Mouse (Mus musculus) kidney, adult 11 months (tissue): ENCODE data around the gene Suv39h2.
A peak's percentile ranks its signal among the peaks of the same experiment; 100 is the strongest.

Experiments used
- DNase-seq: peaks from one replicate; pipeline ENCODE4 v3.0.0; 2022

The Suv39h2 gene

DNA sequence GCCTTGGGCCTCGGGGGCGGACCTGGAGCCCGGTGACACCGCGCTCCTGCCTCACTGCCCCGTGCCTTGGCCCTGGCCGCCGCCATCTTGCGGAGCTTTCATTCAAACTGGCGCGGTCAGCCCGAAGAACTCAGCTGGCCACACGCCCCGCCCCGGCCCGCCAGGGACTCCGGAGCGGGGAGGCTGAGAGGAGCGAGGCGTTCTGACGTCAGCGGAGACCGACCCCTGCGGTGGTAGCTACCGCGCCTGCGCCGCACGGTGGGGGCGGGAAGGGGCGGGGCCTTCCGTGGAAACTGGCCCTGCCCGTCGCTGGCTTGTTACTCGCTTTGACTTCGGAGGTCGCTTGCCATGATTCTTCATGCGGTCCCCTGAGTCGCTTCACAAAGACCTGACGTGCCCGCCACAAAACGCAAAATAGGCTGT is at the start of gene Suv39h2:
Gene Suv39h2, minus strand, starts transcription at position 171 of the 423 bp plus-strand sequence.
- DNase-seq: peak; percentile 94

DNA sequence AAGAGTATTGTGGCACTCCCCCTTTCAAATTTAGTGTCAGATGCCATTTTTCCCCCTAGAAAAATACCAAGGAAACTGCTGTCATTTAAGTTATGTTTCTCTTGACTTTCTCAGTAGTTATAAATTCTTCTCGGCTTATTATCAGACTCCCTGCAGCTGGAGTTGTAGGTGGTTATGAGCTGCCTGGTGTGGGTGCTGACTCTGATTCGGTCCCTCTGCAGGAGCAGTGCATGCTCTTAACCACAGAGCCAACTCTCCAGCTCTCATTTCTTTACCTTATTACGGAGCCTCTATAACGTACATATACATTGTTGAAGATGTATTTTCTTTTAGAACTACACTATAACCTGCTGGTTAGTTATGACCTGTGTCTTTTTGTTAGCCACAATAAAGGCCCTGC is 47.7 kb upstream of the Suv39h2 start:
- no peak for DNase-seq

DNA sequence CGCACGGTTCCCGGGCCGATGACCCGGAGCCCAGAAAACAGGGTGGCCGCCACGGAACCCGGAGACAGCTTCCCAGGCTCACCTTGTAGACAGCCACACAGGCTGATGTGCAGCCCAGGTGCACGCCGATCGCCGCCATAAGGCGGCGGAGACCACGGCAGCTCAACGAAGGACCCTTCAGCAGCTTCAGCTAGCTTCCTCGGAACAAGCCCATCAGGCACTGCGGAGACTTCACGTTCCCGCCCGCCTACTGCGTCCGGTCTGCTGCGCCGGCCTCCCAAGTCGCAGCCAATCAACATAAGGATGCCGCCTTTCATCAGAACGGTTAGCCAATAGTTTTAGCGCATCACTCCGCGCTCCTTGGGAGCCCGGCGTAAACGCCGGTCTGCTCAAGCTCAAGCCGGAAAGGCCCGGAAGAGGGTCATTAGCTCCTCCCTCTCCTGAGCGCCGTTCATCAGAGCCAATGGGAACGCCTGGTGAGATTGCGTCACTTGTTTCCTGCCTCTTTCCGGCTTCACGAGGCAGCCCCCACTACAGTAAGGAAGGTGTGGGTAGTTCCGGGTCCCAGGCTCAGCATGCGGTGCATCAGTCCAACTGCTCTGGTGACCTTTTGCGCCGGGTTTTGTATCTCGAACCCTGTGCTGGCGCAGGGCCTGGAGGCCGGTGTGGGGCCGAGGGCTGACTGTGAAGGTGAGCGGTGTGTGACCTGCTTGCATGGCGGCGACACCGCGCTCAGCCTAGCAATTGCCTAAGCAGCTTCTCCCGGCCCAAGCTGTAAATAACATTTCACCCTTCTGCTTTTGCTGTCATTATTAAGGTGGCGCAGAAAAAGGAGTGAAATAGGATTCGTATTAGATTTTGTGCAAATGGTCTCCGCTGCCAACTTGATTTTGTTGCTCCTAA is 38.0 kb upstream of the Suv39h2 start, which contains the start of the genes Gm45902, Hspa14 and Cdnf:
Gene Gm45902, minus strand, starts transcription at position 239 of the 903 bp plus-strand sequence.
Gene Hspa14, minus strand, starts transcription at position 263 of the 903 bp plus-strand sequence.
Gene Cdnf, plus strand, starts transcription at position 479 of the 903 bp plus-strand sequence.
- DNase-seq: peak; percentile 99

DNA sequence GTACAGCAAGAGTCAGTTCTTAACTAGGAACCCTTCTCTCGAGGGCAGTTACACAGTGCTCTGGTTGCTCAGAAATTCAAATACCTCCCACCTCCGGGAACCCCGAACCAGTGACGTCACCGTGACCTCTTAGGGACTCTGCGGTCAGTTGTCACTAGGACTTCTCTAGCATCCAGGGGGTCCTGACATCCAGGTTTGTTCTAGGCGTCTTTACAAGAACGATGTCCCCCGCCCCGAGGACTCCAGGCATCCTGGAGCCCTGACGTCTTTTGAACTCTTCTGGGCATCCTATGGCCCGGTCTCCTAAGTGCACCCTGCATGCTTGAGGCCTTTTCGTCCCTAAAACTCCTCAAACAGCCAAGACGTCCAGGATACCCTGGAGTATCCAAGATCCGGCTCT is 37.2 kb upstream of the Suv39h2 start:
- no peak for DNase-seq

DNA sequence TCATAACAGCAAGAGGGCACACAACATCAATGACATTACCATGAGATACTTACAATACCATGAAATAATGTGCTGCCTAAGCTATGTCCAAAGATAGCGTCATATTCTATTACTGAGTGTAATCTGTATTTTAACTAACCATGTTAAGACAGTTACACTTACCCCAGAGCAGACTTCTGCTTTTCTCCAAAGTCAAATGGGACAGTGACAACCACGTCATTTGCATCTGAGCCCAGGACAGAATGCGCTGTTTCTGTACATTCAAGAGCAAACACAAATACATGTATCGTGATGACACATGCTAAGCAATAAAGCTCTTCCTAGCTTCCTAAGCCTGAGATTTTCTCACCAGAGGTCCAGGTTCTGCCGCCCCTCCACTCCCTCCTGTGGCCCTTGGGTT is 26.1 kb upstream of the Suv39h2 start:
- no peak for DNase-seq

DNA sequence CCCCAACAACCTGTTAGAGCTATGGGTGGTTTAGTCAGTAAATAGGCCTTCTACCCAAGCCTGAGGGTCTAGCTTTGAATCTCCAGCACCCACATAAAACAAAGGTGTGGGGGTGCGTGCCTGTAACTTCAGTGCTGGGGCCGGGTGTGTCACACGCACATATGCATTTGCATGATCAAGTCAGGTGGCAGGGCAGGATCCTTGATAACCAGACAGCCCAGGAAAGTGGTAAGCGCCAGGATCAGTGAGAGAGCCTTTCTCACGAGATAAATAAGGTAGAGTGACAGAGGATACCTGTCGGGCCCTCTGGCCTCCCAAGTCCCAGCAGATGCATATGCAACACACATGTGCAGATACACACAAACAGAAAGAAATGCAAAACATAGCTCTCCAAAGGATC is 24.7 kb upstream of the Suv39h2 start:
- DNase-seq: no peak

DNA sequence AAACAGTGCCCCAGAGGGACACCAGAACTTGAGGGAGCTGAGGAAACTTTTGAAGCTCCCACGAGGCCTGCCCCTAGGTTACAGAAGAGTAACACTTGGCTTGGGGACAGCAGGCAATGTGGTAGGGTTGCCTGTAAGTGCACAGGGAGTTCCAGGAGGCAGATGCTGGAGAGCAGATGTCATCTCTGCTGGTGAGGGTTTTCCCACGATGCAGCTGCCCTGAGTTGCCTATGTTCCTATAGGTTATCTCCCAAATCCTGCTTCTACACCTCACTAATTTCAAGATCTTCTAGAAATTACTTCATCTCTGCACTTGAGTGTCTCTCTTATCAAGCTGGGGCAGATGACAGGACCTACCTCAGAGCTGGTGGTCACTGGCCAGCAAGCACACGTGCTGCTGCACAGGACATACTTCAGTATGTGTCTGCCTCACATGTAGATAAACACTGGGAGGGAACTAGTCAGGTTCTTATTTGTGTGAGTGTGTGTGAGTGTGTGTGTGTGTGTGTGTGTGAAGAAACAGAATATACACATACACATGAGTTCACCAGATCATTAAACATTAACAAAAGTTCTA is 19.1 kb upstream of the Suv39h2 start:
- DNase-seq: no peak

DNA sequence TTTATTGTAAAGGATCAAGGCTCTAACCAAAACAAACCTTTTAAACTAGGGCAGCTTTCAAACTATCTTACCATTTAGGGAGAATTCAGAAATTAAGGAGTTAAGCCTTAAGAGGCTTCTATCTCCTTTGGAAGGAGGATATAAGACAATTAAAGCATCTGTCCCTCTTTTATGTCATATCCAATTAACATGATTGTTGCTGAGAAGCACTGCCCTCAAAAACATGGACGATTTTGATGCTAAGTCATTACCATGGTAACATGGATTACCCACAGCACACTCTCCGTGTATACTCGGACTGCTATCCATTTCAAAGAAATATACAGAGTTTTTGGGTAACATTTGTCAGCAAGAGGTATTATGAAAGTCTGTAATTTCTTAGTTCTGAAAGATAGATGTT is 15.0 kb upstream of the Suv39h2 start:
- no peak for DNase-seq

DNA sequence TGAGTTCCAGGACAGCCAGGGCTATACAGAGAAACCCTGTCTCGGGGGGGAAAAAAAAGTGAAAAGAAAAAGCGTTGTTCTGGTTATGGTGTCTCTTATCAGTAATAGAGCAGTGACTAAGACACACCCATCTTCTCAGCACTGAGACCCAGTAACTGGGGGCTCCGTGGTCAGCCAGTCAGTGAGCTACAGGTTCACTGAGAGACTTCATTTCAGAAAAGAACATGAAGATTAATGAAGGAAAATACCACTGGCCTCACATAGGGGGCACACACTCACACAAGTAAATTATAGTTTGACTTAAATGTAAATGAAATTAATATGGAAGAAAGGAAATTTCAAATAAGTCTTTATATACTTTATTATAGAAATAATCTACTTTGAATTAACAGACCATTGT is 5.4 kb upstream of the Suv39h2 start:
- no peak for DNase-seq

DNA sequence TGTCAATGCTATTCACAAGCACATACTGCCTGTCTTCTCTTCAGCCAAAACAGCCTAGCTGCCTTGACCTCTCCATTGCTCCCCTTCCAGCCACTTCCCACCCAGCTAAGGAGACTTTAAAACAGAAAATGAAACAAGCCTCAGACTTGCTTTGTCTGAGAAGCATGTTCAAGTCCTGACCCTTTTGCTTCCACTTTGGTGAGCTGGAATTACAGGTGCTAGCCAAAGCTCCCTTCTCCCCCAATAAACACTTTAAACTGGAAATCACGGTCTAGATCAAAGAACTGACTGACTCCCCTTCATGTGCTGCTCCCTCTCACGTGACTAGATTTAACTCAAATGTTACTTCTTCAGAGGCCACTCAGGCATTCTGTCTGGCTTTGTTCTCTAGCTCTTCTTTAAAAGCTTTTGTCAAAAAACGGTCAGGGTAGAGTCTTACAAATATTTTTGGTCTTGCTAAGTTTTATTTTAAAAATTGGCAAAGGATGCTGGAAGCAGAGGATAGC is 968 bp upstream of the Suv39h2 start:
- DNase-seq: no peak

DNA sequence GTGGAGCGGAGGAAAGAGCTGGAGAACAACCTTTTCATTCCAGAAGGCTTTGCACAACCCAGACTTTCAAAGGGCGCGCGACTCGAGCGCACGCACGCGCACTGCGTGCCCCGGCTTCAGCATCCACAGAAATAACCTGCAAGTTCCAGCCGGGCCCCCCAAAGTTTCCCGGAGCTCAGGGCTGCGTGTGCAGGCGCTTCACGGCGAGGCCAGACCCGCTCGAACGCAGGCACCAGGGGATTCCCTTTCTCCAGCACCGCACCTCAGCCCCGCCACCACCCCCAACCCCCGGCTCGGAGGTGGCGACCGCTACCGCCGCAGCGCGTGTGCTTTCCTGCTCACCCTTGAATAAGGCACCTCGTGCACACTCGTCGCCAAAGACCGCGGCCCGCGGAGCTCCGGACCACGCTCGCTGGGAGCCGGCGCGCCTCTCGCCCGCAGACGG is 448 bp downstream of the Suv39h2 start:
- peak; percentile 38 for DNase-seq

DNA sequence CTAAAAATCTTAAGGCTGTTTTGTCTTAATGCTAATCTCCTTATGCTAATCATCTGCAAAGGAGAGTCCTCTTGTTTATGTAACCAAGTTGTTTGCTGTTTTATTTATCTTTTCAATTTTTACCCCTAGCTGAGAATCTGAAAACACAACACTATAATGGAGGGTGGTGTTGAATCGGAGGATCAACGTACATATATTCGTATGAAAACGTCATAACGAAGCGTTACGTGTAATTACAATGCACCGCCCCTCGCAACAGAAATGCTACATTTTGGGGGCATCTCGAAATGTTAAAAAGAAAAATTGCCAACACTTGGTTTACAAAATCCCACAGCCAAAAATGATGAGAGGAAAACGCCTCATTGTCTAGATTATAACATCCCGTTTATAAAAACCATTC is 940 bp downstream of the Suv39h2 start:
- no peak for DNase-seq

DNA sequence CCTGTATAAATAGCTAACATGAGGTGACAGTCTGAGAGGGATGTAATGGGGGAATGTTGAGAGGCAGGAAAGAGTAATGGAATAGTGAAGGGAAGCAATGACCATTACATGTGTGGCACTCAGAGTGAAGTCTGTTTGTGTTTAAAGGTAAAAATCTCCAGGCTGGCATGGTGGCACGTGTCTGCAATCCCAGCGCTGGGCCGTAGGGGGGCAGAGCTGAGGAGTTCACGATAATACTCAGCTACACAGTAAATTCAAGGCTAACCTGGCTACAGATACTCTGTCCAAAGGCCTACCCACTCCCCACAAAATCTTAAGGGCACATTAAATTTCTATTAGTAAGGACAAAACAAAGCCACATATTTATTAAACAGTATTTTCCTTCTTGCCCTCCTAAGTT is 18.2 kb downstream of the Suv39h2 start:
- DNase-seq: no peak

DNA sequence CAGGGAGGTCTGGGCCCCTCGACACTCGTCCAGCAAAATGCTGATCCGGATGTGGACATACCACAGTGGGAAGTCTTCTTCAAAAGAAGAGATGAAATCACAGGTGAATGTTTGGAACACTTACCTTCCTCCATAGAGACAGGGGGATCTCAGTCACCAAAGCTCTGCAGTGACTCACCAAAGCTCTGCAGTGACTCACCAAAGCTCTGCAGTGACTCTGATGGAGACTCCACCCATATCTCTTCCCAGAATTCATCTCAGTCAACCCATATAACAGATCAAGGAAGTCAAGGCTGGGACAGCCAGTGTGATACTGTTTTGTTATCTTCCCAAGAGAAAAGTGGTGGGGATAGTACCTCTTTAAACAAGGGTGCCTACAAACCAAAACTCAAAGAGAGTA is 21.7 kb downstream of the Suv39h2 start:
- DNase-seq: no peak

DNA sequence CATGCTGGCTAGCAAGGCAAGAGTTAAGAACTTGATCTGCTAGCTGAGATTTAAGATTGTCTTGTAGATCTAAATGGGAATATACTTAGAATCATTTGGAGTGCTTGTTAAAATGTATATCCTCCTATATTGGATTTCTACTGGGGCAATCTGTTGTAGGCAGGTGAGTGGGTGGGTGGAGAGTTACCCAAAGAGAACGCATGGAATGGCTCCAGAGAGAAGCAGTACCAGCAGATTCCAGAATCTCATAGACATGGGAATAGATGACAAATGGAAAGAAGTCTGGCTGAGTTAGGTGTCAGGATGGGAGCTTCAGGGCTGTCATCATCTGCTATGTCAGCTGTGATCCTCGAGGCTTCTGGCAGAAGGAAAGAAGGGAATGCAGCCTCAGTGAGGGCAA is 25.4 kb downstream of the Suv39h2 start:
- no peak for DNase-seq

DNA sequence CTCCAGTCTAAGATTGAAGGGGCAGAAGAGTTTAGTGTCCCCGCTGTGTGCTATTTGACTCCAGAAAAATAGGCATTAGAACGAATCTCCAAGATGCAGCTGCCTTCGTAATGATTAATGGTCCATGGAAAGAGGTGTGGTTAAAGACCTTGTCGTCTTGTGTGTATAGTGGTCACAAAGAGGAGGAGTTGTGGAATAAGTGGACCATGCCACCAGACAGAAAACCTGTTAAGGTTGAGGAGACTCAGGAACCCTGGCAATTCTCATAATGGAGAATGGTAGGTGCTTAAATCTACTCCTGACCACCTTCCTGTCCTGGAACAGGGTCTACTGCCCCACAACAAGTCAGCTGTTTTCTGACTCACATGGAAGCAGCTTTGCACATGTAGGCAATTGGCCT is 28.8 kb downstream of the Suv39h2 start:
- no peak for DNase-seq

DNA sequence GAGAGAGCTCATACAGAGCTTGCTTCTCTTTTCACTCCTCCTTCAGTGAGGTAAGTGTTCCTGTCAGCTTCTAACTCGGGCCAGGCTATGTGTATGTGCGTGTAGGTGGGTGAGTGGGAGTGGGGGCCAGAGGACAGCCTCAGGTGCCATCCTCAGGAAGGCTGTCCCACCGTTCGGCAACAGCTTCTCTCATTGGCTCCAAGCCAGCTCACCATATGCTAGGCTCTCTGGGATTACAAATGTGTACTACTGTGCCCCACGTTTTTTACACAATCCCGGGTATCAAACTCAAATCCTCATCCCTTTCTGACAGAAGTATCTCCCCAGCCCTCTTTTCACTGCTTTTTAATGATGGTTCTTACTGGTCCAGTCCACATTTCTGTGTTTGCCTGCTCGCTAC is 30.6 kb downstream of the Suv39h2 start:
- no peak for DNase-seq

DNA sequence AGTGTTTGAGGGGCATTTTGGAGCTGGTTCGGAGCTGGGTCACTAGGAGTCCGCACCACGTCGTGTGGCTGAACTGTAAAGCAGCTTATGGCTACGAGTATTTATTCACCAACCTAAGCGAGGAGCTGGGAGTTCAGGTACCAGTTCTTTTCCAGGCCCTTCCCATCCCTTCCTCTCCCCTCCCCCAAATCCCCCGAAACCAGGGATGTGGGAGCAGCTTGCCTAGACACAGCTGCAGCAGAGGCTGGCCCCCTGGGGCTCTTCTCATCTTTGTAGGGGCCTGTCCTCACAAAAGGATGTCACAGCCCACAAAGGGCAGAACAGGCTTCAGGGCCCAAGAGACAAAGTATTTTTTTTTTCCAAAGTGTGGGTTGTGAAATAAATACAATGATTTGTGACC is 36.9 kb downstream of the Suv39h2 start:
- DNase-seq: no peak

DNA sequence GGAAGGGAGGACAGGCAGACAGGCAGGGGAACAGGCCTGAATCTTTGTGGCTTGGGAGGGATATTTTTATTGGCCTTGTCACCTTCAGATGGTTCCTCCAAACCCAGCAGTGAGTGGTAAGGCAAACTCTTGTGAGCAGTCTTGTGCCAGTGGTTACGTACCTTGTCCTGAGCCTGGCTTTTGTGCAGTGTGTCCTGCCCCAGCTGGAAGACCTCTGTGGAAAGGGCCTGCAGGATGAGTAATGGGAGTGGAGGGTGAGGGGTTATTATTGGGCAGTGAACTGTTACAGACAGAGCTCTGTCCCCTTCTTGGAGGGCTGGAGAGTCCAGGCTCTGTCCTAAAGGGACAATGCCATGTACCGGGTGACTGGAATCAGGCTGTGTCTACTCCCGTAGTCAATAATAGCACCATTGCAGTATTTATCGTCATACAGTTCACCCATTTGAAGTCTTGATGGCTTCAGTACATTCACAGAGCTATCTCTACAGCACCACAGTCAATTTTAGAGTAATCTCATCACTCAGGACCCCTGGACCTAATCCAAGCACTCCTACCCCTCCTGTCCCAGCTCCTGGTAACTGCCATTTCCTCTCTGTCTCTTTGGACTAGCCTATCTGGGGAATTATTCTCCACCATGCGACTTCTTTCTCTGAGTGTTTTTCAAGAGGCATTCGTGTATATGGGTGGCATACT is 39.3 kb downstream of the Suv39h2 start:
- no peak for DNase-seq

DNA sequence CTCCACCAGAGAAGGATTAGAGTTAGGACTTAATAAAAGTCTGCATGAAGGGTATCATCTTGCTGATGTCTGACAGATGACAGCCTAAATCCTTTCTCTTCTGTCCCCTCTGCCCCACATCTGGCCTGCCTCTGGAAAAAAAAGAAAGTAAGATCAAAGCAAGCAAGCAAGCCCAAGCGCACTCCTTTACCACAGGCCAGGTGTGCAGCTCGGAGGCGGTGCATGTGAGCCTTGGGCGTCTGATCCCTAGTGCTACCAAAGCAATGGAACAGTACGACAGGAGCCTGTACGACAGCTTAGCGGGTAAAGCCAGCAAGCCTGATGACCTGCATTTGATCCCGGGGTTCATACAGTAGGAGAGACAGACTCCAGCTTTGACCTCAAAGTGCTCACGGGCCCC is 43.9 kb downstream of the Suv39h2 start:
- no peak for DNase-seq

DNA sequence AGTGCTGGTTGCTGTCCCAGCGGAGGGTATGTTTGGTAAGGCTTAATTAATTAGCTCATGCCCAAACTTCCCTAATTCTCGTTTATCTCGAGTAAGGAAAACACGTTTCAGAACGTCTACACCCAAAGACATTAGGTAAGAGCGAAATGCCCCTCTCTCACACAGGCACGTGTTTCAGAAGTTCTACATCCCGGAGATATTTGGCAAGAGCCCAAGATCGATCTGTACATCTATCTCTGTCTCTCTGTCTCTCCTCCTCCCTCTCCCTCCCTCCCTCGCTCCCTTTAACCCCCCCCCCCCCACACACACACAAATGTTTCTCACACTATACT is 50.3 kb downstream of the Suv39h2 start:
- no peak for DNase-seq

DNA sequence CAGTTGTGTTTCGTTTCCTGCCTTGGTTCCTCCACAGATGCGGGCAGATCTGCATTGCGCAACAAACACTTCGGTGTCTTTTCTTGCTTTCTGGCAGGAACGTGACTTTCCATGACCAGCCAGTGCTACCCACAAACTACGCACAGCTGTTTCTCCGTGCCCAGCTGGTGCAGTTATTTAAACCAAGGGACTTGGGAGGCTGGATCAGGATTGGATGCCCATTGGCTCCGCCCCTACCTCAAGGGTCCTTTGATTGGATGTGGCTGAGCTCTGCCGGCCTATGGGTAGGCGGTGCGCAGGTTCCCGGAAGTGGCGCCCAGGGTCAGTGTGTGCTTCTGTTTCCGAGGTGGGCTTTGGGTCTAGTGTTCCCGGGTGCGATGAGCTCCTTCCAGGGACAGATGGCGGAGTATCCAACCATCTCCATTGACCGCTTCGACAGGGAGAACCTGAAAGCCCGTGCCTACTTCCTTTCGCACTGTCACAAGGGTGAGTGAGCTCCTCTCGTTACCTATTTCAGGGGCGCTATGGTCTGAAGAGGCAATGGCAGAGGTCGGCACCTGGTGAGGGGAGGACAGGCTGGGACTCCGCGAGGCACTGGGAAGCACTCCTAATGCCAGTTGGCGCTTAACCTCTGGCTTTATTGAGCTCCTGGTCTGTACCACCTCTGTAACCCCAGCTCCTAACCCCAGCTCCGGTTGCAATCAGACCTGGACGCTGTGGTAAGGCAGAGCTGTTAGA is 50.8 kb downstream of the Suv39h2 start, which contains the start of gene Dclre1c:
Gene Dclre1c, plus strand, starts transcription at position 291 of the 738 bp plus-strand sequence.
- DNase-seq: peak; percentile 92

DNA sequence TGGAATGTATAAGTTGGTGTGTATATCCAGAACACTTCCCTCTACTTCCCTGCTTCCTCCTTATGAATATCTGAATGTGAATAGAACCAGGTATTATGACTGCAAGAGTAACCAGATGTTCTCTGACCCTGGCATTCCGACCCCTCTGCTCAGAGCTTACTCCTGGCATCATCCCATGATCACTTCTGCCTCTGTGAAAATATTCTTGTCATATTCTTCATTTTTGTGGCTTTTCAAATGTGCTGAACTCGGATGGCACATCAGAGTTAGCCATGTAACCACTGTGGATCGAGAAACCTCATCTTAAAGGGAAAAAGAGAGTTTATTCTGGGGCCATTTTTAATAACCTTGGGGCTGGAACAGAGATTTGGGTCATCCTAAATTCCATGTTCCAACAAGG is 52.3 kb downstream of the Suv39h2 start, which contains the start of gene Meig1:
Gene Meig1, minus strand, starts transcription at position 101 of the 400 bp plus-strand sequence.
- no peak for DNase-seq
